Mouse (Mus musculus): ENCODE measurements at regions not wholly inside any gene's neighbourhood (a gene's known extent, or its start where the extent isn't known, plus 50 kb on each side); places are given as distances from the start of the nearest gene placed in this dataset.

- no peak for DNase-seq (ENCODE audit: low read depth)
- TF ChIP-seq POLR2A (IDR thresholded peaks at IDR 0.05; ENCODE audit: borderline replicate concordance, extremely low read depth, insufficient read depth, insufficient read length, poor library complexity, severe bottlenecking) (no peak), CTCF (IDR thresholded peaks at IDR 0.05; ENCODE audit: borderline replicate concordance, extremely low read depth, insufficient read depth, insufficient read length) (no peak)
Measured at GRCm38 (mm10) chr8:126745992-126746775, 152.4 kb upstream of the Irf2bp2 start.

GRCm38 (mm10) chr8:126744747-126745382 lies 151.1 kb upstream of the Irf2bp2 start:
- no peak for DNase-seq (ENCODE audit: low read depth)
- no peak for TF ChIP-seq CTCF (IDR thresholded peaks at IDR 0.05; ENCODE audit: borderline replicate concordance, extremely low read depth, insufficient read depth, insufficient read length)
- TF ChIP-seq POLR2A (IDR thresholded peaks at IDR 0.05; ENCODE audit: borderline replicate concordance, extremely low read depth, insufficient read depth, insufficient read length, poor library complexity, severe bottlenecking): no peak

- no peak for TF ChIP-seq CTCF (IDR thresholded peaks at IDR 0.05; ENCODE audit: borderline replicate concordance, extremely low read depth, insufficient read depth, insufficient read length)
- no peak for TF ChIP-seq POLR2A (IDR thresholded peaks at IDR 0.05; ENCODE audit: borderline replicate concordance, extremely low read depth, insufficient read depth, insufficient read length, poor library complexity, severe bottlenecking)
- DNase-seq (ENCODE audit: low read depth): no peak
Measured at GRCm38 (mm10) chr8:126743296-126743695, 149.5 kb upstream of the Irf2bp2 start.

- DNase-seq (ENCODE audit: low read depth): no peak
- no peak for TF ChIP-seq CTCF (IDR thresholded peaks at IDR 0.05; ENCODE audit: borderline replicate concordance, extremely low read depth, insufficient read depth, insufficient read length)
Measured at GRCm38 (mm10) chr8:126742081-126742480, 148.3 kb upstream of the Irf2bp2 start.

DNA sequence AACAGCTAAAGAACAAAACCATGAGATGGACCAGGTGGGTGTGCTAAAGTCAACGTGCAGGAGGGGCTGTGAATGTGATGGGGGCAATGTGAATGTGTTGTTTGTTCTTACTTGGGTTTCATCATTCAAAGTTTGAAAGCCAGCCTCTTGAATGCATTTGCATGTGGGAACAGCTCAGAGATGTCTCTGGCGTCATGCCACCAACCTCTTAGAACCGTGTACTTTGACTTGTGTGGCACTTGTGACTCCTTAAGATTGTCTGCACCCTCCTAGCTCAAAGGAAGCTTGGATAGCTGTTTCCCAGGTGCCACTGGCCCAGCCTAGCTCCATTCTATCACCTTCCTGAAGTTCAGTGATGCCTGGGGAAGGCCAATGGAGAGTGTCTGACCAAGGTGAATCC lies 147.2 kb upstream of the Irf2bp2 start:
- no peak for DNase-seq (ENCODE audit: low read depth)
- TF ChIP-seq POLR2A (IDR thresholded peaks at IDR 0.05; ENCODE audit: borderline replicate concordance, extremely low read depth, insufficient read depth, insufficient read length, poor library complexity, severe bottlenecking) (no peak), CTCF (IDR thresholded peaks at IDR 0.05; ENCODE audit: borderline replicate concordance, extremely low read depth, insufficient read depth, insufficient read length) (no peak)

GRCm38 (mm10) chr8:126739768-126740167 lies 146.0 kb upstream of the Irf2bp2 start:
- DNase-seq (ENCODE audit: low read depth): no peak
- TF ChIP-seq POLR2A (IDR thresholded peaks at IDR 0.05; ENCODE audit: borderline replicate concordance, extremely low read depth, insufficient read depth, insufficient read length, poor library complexity, severe bottlenecking) (no peak), CTCF (IDR thresholded peaks at IDR 0.05; ENCODE audit: borderline replicate concordance, extremely low read depth, insufficient read depth, insufficient read length) (no peak)

DNA sequence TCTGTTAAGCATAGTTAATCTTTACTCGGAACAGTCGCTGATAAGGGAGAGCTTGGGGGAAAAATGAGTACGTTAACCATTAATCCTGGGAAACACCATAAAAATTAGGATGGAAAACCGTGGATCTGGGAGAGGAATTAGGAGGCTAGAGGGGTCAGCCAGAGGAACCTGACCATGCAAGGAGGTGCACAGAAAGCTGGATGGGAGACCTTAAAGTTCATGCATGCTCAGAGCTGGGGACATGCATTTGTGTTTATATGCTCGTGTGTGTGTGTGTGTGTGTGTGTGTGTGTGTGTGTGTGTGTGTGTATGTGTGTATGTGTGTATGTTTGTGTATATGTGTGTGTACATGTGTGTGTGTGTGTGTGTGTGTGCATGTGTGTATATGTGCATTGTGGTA lies 143.2 kb upstream of the Irf2bp2 start:
- DNase-seq (ENCODE audit: low read depth): no peak
- TF ChIP-seq POLR2A (IDR thresholded peaks at IDR 0.05; ENCODE audit: borderline replicate concordance, extremely low read depth, insufficient read depth, insufficient read length, poor library complexity, severe bottlenecking) (no peak), CTCF (IDR thresholded peaks at IDR 0.05; ENCODE audit: borderline replicate concordance, extremely low read depth, insufficient read depth, insufficient read length) (no peak)

GRCm38 (mm10) chr8:126736441-126736962 lies 142.7 kb upstream of the Irf2bp2 start:
- DNase-seq (ENCODE audit: low read depth): peak; percentile 76
- TF ChIP-seq CTCF (IDR thresholded peaks at IDR 0.05; ENCODE audit: borderline replicate concordance, extremely low read depth, insufficient read depth, insufficient read length) (peak; percentile 30; the same call in 1 of the 2 replicates), POLR2A (IDR thresholded peaks at IDR 0.05; ENCODE audit: borderline replicate concordance, extremely low read depth, insufficient read depth, insufficient read length, poor library complexity, severe bottlenecking) (no peak)

- TF ChIP-seq POLR2A (IDR thresholded peaks at IDR 0.05; ENCODE audit: borderline replicate concordance, extremely low read depth, insufficient read depth, insufficient read length, poor library complexity, severe bottlenecking): no peak
- TF ChIP-seq CTCF (IDR thresholded peaks at IDR 0.05; ENCODE audit: borderline replicate concordance, extremely low read depth, insufficient read depth, insufficient read length): no peak
- DNase-seq (ENCODE audit: low read depth): peak; percentile 79
Measured at GRCm38 (mm10) chr8:126735488-126736440, 142.0 kb upstream of the Irf2bp2 start.

- no peak for TF ChIP-seq CTCF (IDR thresholded peaks at IDR 0.05; ENCODE audit: borderline replicate concordance, extremely low read depth, insufficient read depth, insufficient read length)
- no peak for TF ChIP-seq POLR2A (IDR thresholded peaks at IDR 0.05; ENCODE audit: borderline replicate concordance, extremely low read depth, insufficient read depth, insufficient read length, poor library complexity, severe bottlenecking)
- no peak for DNase-seq (ENCODE audit: low read depth)
Measured at GRCm38 (mm10) chr8:126734743-126735487, 141.1 kb upstream of the Irf2bp2 start.
